Mouse (Mus musculus) frontal cortex, postnatal 10 days (tissue): ENCODE data around the gene Car5b.

Experiments
- DNase-seq, 2 experiments: peaks; one replicate each; pipeline ENCODE4 v3.0.0; 2022; ENCODE audit warnings: low spot score in 2 of 2, mixed read lengths in 1 of 2

Gene Car5b

DNA sequence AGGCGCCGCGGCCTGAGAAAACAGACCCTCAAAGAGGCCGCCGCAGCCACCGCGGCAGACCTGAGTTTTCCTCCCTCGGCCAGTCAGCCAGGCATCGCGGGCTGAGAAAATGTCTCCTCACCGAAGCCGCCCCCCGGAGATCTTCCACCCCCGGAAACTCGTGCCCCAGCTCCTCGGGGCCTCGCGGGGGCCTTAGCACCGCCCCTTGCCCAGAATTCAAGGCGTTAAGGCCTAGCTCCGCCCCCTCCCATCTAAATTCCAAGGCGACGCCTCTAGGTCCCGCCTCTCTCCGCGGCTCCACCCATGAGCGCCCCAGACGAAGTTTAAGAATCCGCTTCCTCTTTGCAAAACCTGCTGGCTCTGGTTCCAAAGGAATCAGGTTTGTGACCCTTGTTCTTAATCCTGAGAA, 69.3 kb downstream of the Car5b start, which contains the start of gene Zrsr2:
TSS of gene Zrsr2 (minus strand) at position 195 of the 409 bp plus-strand sequence.
- DNase-seq, result peak; percentile 71 to 78

DNA sequence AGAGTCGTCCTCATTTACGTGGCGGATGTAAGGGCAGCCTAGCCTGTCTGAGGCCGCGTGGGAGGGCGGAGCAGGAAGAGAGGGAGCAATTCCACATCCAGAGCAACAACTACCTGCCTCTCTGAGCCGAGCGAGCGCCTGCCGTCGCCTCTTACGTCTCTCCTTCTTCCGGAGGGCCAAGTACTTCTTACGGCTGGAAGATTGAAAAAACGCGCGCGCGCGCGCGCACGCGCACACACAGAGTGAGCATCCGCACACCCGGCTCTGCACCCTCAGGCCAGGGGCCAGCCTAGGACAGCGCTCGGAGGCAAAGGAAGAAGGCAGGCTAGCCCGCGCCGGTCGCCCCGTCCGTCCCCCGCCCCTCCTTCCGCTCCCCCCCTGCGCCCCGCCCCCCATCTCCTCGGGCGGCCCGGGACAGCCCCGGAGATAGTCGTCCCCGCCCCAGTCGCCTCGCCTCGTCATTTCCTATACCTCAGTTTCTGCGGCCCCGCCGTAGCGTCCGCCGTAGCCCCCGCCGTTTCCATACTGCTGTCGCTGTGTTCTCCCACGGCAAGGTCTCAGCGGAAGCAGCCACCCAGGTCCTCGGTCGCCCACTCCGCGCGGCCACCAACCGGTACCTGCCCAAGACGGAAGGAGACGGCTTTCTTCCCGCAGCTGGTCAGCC, 69.9 kb downstream of the Car5b start:
- peak; percentile 27 to 28 for DNase-seq

DNA sequence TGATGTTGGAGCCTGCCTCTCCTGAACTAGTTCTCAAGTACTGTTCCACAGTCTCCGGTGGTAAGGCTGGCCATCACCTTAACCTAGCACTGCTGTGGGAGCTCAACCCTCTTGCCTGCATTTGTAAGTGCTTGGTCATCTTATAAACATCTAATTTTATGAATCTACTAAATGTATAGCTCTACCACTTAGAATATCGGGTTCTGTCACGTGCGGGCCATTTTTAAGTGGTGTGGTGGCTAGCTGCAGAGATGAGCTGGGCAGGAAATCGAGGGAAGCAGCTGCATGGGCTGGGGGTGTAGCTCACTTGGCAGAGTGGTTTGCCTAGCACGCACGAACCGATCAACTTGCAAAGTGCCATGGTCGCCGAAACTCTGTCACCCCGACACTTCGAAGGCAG, 70.4 kb downstream of the Car5b start:
- no peak for DNase-seq

DNA sequence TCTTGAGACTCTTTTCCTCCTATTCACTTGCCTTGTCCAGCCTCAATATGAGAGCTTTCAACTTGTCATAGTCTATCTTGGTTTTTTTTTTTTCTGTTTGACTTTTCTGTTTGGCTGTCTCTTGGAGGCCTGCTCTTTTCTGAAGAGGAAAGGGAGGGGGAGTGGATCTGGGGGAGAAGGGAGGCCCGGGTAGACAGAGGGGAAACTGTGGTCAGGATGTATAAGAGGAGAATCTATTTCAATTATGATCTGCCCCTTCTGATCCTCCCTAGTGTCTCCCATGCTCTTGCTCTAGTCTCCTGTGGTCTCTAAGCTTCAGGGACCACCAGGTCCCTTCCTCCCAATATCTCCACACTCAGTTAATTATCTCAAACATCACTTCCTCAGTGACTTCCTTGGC, 76.2 kb downstream of the Car5b start:
- no peak for DNase-seq

DNA sequence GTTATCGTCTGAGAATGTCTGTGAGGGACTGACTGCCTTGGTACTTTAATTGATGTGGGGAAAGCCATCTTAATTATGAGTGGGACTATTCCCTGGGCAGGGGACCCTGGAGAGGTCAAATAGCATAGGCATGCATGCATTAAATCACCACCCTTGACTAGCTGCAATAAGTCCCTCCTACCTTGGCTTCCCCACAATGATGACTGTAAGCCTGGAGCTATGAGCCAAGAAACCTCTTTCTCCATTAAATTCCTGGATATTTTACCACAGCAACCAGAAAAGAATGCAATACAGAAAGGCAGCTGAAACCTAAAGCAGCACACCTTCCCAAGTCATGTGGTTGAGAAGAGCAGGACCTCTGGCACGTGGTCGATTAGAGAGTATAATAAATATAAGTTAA, 83.4 kb downstream of the Car5b start:
- DNase-seq, result no peak

DNA sequence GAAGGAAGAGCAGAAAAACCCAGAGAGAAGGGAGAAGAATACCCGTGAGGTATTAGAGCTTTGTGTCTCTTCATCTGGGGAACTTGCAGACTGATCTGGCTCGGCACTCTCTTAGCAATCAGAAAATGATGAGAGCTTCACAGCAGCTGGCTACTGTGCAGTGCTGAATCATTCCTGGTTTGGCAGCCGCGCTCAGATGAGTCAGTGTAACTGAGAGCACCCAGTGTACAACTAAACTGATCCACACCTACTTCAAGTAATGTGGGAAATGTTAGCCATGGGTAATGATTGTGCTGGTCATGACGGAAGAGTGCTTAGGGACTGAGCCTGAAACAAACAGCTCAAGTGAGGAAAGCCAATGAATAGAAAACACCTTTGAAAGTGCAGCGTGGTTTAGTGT, 89.2 kb downstream of the Car5b start:
- DNase-seq, result no peak

DNA sequence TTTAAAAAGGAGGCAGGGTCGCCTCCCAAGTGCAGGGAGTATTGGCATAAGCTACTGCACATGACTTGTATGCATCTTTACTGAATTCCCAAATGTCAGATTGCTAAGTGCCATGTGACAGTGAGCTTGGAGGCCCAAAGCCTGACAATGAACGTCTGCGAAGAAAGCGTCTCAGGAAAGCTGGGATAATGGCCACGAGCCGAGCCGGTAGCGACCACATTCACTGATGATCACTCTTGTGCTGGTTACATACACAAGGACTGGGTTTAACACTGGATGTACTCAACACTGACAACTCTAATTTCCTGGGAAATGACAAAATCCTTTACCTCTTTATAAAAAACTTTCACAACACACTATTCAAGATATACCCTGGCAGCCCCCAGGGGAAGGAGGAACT, 93.1 kb downstream of the Car5b start:
- no peak for DNase-seq

DNA sequence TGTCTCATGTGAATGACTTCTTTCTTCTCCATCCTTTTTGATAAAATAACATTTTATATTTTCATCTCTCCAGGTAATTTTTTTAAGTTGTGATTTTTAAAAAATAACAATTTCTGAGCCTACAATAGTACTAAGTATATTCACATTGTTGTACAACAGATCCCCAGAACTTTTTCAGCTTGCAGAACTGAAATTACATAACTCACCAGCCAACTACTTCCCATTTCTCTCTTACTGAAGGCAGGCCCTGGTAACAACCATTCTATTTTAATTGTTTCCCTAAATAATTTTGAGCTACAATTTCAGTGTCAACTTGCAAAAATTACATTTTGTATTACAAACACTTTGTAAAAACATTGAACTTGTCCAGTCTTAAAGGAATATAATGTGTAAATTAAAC, 98.2 kb downstream of the Car5b start:
- DNase-seq, result no peak
